Mouse (Mus musculus): Measurements from ENCODE around the gene Dpysl5. TPM values are rescaled to one million over a fixed set of nuclear protein-coding genes. Genes with fewer than 3 reads are reported as not detected.
A peak's percentile ranks its signal among the peaks of the same experiment; 100 is the strongest.

Dpysl5 gene
- total RNA-seq, 4 experiments from 2014 or later: 21.3 to 28.0 (median 27.4) TPM

DNA sequence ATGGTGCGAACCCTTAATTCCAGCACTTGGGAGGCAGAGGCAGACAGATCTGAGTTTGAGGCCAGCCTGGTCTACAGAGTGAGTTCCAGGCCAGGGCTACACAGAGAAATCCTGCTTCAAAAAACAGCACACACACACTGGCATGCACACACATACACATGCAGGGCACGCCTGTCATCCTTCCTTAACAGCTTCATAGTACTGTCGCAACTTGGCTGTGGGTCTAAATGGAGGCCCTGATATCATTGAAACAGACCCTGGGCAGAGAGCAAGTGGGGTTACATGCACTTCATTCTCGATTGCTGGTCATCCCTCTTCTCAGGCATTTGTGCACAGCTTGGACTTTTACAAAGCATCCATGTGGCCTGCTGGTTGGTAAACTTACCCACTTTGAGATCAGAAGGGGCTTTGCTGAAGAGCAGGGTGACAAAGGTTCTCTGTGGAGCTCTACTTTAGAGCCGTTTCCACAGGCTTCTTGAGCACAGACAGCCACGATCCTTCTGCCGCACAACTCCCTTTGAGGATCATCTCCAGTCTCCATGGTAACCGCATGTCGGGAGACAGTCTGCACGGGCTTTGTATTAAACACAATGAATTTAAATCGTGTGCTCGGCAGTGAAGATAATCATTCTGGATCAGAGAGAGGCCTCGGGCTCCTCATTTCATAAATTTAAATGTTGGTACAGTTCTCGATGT lies 51.6 kb downstream of the Dpysl5 start:
- peak in 1 of 2 experiments; percentile 48 for DNase-seq (ENCODE audit: low spot score in 2 of 2)

- no peak for DNase-seq (ENCODE audit: low spot score in 2 of 2)
These were observed 52.1 kb downstream of the Dpysl5 start for GRCm38 (mm10) chr5:30763511-30763830.

- DNase-seq (ENCODE audit: low spot score in 2 of 2): no peak
These were observed 54.4 kb downstream of the Dpysl5 start for GRCm38 (mm10) chr5:30765596-30766370.

DNA sequence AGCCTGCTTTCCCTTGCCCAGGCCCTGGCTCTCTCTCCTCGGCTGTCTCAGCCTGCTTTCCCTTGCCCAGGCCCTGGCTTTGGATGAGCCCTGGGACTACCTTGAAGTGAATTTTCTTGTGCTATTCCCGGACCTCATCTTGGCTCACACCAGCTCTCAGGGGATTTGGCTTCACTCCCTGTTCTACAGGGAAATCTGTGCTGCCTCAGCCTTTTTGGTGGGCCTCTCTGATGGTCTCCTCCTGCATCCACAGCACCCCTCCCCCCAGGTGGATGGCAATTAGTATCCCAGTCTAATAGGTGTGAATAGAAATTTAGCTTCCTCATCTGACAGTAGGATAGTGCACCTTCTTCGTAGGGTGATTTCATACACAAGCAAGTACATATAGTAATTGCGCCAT lies 56.7 kb downstream of the Dpysl5 start:
- DNase-seq (ENCODE audit: low spot score in 2 of 2): no peak

DNA sequence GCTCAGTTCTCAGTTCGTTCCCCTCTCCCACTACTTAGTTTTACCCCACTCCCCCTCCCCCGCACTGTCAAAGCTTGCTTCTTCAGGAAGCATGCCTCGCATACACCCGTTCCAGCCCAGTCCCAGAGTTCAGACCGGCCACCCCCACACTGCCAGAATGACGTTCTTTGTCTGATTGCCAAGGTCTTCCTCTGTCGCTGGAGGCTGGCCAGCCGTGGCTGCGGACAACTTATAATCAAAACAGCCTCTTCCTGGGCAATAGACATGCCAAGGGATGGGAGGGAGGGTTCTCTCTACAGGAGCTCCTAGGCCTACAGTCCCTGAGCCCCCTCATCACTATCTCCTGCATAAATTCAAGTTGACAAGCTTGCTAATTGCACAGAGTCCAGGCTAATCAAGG lies 57.2 kb downstream of the Dpysl5 start:
- DNase-seq (ENCODE audit: low spot score in 2 of 2): no peak

DNA sequence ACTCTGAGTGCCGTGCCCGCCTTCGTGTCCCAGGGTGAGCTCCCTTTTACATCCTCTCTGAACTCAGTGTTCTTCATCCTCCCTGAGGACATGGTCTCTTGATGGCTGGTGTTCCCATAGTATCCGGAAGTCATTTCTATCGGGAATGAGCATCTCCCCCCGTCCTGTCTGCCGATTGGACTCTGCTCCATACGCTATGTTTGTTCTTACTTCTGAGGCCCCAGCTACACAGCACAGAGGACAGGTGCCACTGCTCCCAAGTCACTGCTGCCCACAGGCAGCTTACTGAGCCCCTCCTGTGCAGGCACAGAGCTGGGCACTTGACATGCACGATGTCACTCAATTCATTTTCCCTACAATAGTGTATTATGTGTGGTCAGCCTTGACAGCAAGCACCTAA lies 57.7 kb downstream of the Dpysl5 start:
- DNase-seq (ENCODE audit: low spot score in 2 of 2): no peak

DNA sequence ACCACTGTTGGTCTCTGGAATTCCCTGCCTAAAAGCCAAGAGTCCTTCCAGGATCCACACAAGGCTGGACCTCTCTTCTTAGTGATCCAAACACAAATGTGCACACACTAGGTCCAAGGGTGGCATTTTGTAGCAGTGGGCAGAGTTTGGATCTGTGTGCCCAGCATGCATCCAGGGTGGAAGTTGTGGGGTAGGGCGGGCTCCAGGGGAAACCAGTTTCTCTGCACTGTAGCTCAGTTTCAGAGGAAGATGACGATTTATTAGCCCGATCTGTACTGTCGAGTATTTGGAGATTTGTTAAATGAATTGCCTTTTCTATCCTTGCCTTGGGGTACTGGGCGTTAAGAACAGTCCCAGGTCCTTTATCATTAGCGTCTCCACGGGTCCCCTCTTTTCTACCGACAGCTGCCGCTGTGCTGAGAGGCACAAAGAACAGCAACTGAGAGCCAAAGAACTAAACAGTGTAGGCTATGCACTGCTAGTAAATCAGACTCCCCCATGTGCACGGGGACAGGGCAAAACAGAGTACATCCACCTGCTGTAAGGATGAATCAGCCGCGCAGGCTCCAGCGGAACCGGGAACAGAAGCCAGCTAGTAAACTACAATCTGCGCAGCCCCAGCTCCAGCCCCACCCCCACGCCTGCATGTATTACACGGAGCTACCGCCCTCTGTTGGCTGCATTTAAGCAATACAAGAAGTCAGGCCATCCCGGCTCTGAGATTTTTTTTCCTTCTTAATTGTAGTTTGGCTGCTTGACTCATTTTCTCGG lies 63.4 kb downstream of the Dpysl5 start:
- DNase-seq (ENCODE audit: low spot score in 2 of 2): peak; percentile 75 to 93

DNA sequence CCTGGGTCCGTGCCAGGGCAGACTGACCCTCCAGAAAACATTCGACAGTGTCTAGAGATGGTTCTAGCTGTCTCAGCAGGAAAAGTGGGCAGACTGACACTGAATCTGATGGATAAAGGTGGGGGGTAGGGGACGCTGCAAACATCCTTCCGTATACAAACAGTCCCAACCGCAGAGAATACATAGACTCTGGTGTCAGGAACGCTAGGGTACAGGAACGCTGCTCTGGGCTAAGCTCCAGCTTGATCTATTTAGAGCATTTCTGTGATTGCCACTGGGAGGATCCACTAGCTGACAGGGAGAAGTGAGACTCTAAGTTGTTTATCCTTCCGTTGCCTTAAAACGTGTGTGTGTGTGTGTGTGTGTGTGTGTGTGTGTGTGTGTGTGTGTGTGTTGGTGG lies 69.3 kb downstream of the Dpysl5 start:
- no peak for DNase-seq (ENCODE audit: low spot score in 2 of 2)

- no peak for DNase-seq (ENCODE audit: low spot score in 2 of 2)
These were observed 69.8 kb downstream of the Dpysl5 start for GRCm38 (mm10) chr5:30781147-30781546.

DNA sequence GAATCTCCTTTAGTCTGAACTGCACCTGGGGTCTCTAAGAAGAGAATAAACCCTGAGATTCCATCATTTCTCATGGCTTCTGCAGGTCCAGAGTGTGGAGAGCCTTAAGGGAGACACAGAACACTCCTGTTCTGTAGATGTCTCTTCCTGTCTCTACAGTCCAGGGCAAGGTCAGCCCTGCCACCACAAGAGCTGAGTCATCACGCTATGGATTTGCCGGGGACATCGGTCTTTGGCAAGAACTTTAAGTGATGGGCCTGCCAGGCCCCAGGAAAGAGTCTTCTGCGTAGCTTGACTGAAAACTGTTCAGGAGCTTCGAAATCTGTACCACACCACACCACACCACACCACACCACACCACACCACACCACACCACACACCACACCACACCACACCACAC lies 76.0 kb downstream of the Dpysl5 start:
- no peak for DNase-seq (ENCODE audit: low spot score in 2 of 2)

DNA sequence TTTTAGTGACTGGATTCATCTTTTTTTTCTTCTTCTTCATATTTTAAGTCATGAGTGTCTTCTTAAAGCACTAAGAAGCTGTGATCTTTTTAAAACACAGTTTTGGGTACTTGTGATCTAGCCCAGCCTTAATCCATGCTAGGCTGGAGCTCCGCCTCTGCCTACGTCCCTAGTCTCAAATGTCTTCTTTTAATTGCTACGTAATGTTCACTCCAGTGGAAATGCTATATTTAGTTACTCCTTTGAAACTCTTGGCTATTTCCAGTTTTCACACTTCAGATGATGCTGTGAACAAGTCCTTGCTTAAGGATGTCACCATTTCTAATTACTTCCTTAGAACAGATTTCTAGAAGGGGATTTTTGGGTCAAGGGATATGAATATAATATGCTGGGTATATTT lies 78.7 kb downstream of the Dpysl5 start:
- no peak for DNase-seq (ENCODE audit: low spot score in 2 of 2)

GRCm38 (mm10) chr5:30796125-30796524 lies 84.8 kb downstream of the Dpysl5 start:
- peak; percentile 51 to 63 for DNase-seq (ENCODE audit: low spot score in 2 of 2)

- DNase-seq (ENCODE audit: low spot score in 2 of 2): no peak
These were observed 86.1 kb downstream of the Dpysl5 start for GRCm38 (mm10) chr5:30797482-30797881.

- DNase-seq (ENCODE audit: low spot score in 2 of 2): no peak
These were observed 86.6 kb downstream of the Dpysl5 start for GRCm38 (mm10) chr5:30797982-30798381.

GRCm38 (mm10) chr5:30798965-30799364 lies 87.6 kb downstream of the Dpysl5 start:
- DNase-seq (ENCODE audit: low spot score in 2 of 2): no peak

- DNase-seq (ENCODE audit: low spot score in 2 of 2): no peak
These were observed 91.5 kb downstream of the Dpysl5 start for GRCm38 (mm10) chr5:30802724-30803467.

DNA sequence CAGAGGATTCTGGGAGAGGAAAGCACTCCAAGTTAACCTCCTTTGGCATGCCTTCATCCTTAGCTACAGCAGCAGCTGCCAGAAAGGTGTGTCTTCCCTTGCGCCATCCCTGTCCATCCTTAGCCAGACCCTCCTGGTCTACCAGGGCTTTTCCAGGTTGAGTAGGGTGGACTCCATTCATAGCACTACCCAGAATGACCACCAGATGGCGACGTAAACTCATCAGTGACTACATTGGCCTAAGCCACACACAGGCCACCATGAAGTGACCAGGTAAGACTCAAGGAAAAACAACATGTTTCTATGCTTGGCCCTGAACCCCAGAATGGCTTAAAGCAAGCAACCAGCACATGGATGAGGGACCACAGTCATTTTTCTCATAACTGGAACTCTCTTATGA lies 94.7 kb downstream of the Dpysl5 start:
- DNase-seq (ENCODE audit: low spot score in 2 of 2): peak; percentile 60 to 83

GRCm38 (mm10) chr5:30814424-30815119 lies 103.2 kb downstream of the Dpysl5 start, which contains the start of gene Mapre3:
Mapre3 (plus strand) TSS chr5:30814641.
- DNase-seq (ENCODE audit: low spot score in 2 of 2): peak; percentile 89 to 93

GRCm38 (mm10) chr5:30815120-30815465 lies 103.7 kb downstream of the Dpysl5 start:
- DNase-seq (ENCODE audit: low spot score in 2 of 2): no peak

- no peak for DNase-seq (ENCODE audit: low spot score in 2 of 2)
These were observed 105.0 kb downstream of the Dpysl5 start for GRCm38 (mm10) chr5:30816261-30816791.
